Mouse (Mus musculus): ENCODE measurements around the gene Hoxc9. TPM values are rescaled to one million over a fixed set of nuclear protein-coding genes. Genes with fewer than 3 reads are reported as not detected.

Hoxc9 gene
- polyA plus RNA-seq, 2 experiments from 2014 or later, result not detected

- ATAC-seq, result no peak
Measured at GRCm38 (mm10) chr15:103000501-103000901, 24.3 kb downstream of the Hoxc9 start.

GRCm38 (mm10) chr15:103001370-103001769 is 25.1 kb downstream of the Hoxc9 start:
- ATAC-seq, result no peak

GRCm38 (mm10) chr15:103002156-103002555 is 25.9 kb downstream of the Hoxc9 start:
- ATAC-seq, result no peak

- no peak for ATAC-seq
Measured at GRCm38 (mm10) chr15:103002821-103003448, 26.7 kb downstream of the Hoxc9 start.

- no peak for ATAC-seq
Measured at GRCm38 (mm10) chr15:103005308-103005707, 29.1 kb downstream of the Hoxc9 start.

GRCm38 (mm10) chr15:103005797-103006196 is 29.6 kb downstream of the Hoxc9 start:
- ATAC-seq, result no peak

GRCm38 (mm10) chr15:103006326-103006725 is 30.1 kb downstream of the Hoxc9 start:
- ATAC-seq, result no peak

GRCm38 (mm10) chr15:103009265-103010111 is 33.2 kb downstream of the Hoxc9 start:
- ATAC-seq, result no peak

- no peak for ATAC-seq
Measured at GRCm38 (mm10) chr15:103010112-103010846, 34.0 kb downstream of the Hoxc9 start.

GRCm38 (mm10) chr15:103010847-103011555 is 34.8 kb downstream of the Hoxc9 start:
- no peak for ATAC-seq

- no peak for ATAC-seq
Measured at GRCm38 (mm10) chr15:103011928-103012486, 35.8 kb downstream of the Hoxc9 start.

- ATAC-seq, result no peak
Measured at GRCm38 (mm10) chr15:103013238-103013984, 37.2 kb downstream of the Hoxc9 start.

GRCm38 (mm10) chr15:103014166-103015008 is 38.1 kb downstream of the Hoxc9 start:
- no peak for ATAC-seq

- ATAC-seq, result no peak
Measured at GRCm38 (mm10) chr15:103015009-103015399, 38.8 kb downstream of the Hoxc9 start.

GRCm38 (mm10) chr15:103015406-103016166 is 39.3 kb downstream of the Hoxc9 start:
- no peak for ATAC-seq

GRCm38 (mm10) chr15:103018636-103019035 is 42.4 kb downstream of the Hoxc9 start, which contains the start of gene Hoxc4:
Gene Hoxc4, plus strand, starts transcription at chr15:103018934.
- no peak for ATAC-seq

GRCm38 (mm10) chr15:103020899-103021418 is 44.7 kb downstream of the Hoxc9 start:
- no peak for ATAC-seq

- no peak for ATAC-seq
Measured at GRCm38 (mm10) chr15:103021544-103021943, 45.3 kb downstream of the Hoxc9 start.

- ATAC-seq, result no peak
Measured at GRCm38 (mm10) chr15:103024131-103024530, 47.9 kb downstream of the Hoxc9 start.

All from activated CD4-positive, CD25-positive, alpha-beta regulatory T cell, adult 4 months (primary cell).